Mouse (Mus musculus) ES-E14 (cell line): ENCODE measurements at regions not wholly inside any gene's neighbourhood (a gene's known extent, or its start where the extent isn't known, plus 50 kb on each side); places are given as distances from the start of the nearest gene placed in this dataset.
A peak's percentile ranks its signal among the peaks of the same experiment; 100 is the strongest.

ENCODE experiments used
- DNase-seq: peaks from one replicate; pipeline ENCODE4 v3.0.0-alpha.2; 2013; ENCODE audit warnings: low read depth, low spot score
- H3K27ac ChIP-seq: 2 replicates; pipeline ENCODE4 v1.5.1; 2012; ENCODE audit warnings: low read depth, mild to moderate bottlenecking, low read length, moderate library complexity, mixed read lengths; ENCODE audit not compliant: poor library complexity, insufficient read depth, severe bottlenecking
- H3K36me3 ChIP-seq: 2 replicates; pipeline ENCODE4 v1.6.1; 2012; ENCODE audit warnings: mild to moderate bottlenecking, low read length, moderate library complexity, mixed read lengths; ENCODE audit not compliant: control insufficient read depth, poor library complexity, insufficient read depth, severe bottlenecking
- H3K4me1 ChIP-seq, 2 experiments: fragments of 150-350 bp in 1 of 2; sonication (generic) in 1 of 2; 2 replicates each; pipeline ENCODE4 v1.6.1; 2012; ENCODE audit warnings: low read length in 2 of 2, mild to moderate bottlenecking in 1 of 2, mixed read lengths in 1 of 2; ENCODE audit not compliant: control insufficient read depth in 2 of 2, insufficient read depth in 2 of 2, poor library complexity in 1 of 2
- H3K4me3 ChIP-seq, 2 experiments: fragments of 150-350 bp in 1 of 2; sonication (generic) in 1 of 2; 2 replicates each; pipeline ENCODE4 v1.5.1; 2012; ENCODE audit warnings: low read length in 2 of 2, low read depth in 1 of 2, mild to moderate bottlenecking in 1 of 2, mixed read lengths in 1 of 2; ENCODE audit not compliant: insufficient read depth in 1 of 2, poor library complexity in 1 of 2, severe bottlenecking in 1 of 2
- H3K9ac ChIP-seq: 2 replicates; pipeline ENCODE4 v1.6.1; 2012; ENCODE audit warnings: low read depth, mild to moderate bottlenecking, low read length, mixed read lengths; ENCODE audit not compliant: poor library complexity, insufficient read depth, severe bottlenecking
- H3K9me3 ChIP-seq: fragments of 150-350 bp; sonication (generic); 2 replicates; pipeline ENCODE4 v1.6.1; 2012; ENCODE audit warnings: low read depth, mild to moderate bottlenecking, low read length; ENCODE audit not compliant: control insufficient read depth, insufficient read depth
- CHD2 ChIP-seq: IDR thresholded peaks from 2 replicates; pipeline ENCODE4 v1.6.1; 2014; ENCODE audit warnings: mild to moderate bottlenecking, low read depth, low read length, inconsistent platforms
- HCFC1 ChIP-seq: IDR thresholded peaks from 2 replicates; pipeline ENCODE4 v1.6.1; 2012; ENCODE audit warnings: low read length, inconsistent platforms, borderline replicate concordance; ENCODE audit not compliant: insufficient read depth
- MAFK ChIP-seq: IDR thresholded peaks from 2 replicates; pipeline ENCODE4 v1.6.1; 2014; ENCODE audit warnings: mild to moderate bottlenecking, low read depth, low read length, inconsistent platforms; ENCODE audit not compliant: insufficient read depth
- ZC3H11A ChIP-seq: IDR thresholded peaks from 2 replicates; pipeline ENCODE4 v1.6.1; 2012; ENCODE audit warnings: low read depth, mild to moderate bottlenecking, inconsistent platforms, low read length, borderline replicate concordance
- ZNF384 ChIP-seq: IDR thresholded peaks from 2 replicates; pipeline ENCODE4 v1.6.1; 2012; ENCODE audit warnings: low read depth, low read length, inconsistent platforms
- in situ Hi-C, 2 experiments: fragments of 600-800 bp; cut with MboI; formaldehyde crosslinking; loops; one replicate each; pipeline ENCODE4 v1.15.1; 2025; ENCODE audit warnings: low sequenced_read_pairs in 2 of 2, inconsistent platforms in 1 of 2; ENCODE audit not compliant: unreplicated experiment in 2 of 2

DNA sequence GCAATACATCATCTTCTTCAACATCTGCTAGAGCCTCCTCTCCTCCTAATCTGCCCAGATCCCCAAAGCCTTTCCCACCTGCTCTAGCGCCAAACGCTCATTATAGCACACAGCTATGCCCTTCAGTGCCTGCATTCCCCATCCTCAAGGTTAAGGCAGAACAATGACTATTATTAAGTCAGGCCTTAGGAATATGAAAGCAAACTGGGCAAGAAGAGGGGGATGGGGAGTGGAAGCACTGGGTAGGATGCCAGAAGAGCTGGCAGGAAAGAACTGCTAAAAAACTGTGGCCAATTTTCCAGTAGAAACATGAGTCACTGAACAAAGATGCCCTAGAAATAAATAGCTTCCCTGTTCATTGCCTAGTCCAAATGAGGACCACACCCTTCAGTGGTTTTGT lies 611.1 kb upstream of the Mef2c start:
- H3K4me1 ChIP-seq: no peaks in the 10 kb centered on the region
- no peaks in the 10 kb centered on the region for H3K9me3 ChIP-seq
- H3K4me3 ChIP-seq: no peak overlapping the region
- in situ Hi-C loops: no loop called here
- DNase-seq: no peak
- no peak overlapping the region for H3K9ac ChIP-seq
- TF ChIP-seq HCFC1: no peak
- no peak for TF ChIP-seq ZC3H11A
- TF ChIP-seq CHD2: no peak
- TF ChIP-seq ZNF384: no peak
- no peak for TF ChIP-seq MAFK
- H3K36me3 ChIP-seq: no peaks in the 10 kb centered on the region
- H3K27ac ChIP-seq: no peak overlapping the region

DNA sequence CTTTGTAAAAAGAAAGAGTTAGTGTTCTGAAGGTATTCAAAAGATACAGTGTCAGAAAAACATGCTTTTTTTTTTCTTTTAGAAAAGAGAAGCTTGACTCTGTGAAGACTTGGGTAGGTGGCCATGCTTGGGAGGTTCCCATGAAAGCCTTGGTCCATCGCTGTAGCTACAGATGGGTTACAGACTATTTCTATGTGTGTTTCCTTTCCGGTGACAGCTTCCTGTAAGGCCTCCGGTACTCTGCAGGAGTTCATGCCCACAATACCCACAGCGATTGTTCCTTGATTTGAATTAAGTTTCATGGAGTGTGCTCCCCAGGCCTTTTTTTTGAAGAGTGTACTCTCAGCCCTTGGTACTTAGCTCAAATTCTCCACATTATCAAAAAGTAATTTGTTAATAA lies 604.1 kb upstream of the Mef2c start:
- H3K4me1 ChIP-seq: no peaks in the 10 kb centered on the region
- DNase-seq: no peak
- in situ Hi-C loops: no loop called here
- no peaks in the 10 kb centered on the region for H3K36me3 ChIP-seq
- H3K9me3 ChIP-seq: no peaks in the 10 kb centered on the region
- H3K9ac ChIP-seq: no peak overlapping the region
- H3K27ac ChIP-seq: no peak overlapping the region
- TF ChIP-seq MAFK (no peak), HCFC1 (no peak), ZNF384 (0 out of 2 replicates have a peak, but pooled peaks have one; percentile 19)
- H3K4me3 ChIP-seq: no peak overlapping the region

DNA sequence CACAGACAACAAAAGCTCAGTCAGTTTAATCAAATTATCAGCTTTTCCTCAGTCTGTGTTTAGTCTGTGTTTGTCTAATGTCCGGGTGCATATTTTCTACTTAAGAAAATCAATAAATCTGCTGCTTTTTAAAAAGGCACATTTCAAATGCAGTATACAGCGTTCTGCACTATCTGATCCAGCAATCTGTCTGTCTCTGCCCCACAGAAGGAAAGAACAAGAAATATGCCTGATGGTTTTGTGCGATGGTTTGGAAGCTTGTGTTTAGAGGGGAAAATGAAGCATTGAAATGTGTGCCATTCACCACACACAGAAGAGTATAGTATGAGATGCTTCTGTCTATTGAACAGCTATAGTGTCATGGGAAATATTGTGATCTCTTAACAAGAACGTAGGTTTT lies 601.7 kb upstream of the Mef2c start:
- no peak overlapping the region for H3K9ac ChIP-seq
- in situ Hi-C loops: no loop called here
- no peaks in the 10 kb centered on the region for H3K36me3 ChIP-seq
- no peak overlapping the region for H3K27ac ChIP-seq
- H3K9me3 ChIP-seq: no peaks in the 10 kb centered on the region
- no peak overlapping the region for H3K4me3 ChIP-seq
- DNase-seq: no peak
- no peaks in the 10 kb centered on the region for H3K4me1 ChIP-seq
- TF ChIP-seq ZC3H11A (no peak), MAFK (no peak), CHD2 (no peak), ZNF384 (no peak), HCFC1 (no peak)

DNA sequence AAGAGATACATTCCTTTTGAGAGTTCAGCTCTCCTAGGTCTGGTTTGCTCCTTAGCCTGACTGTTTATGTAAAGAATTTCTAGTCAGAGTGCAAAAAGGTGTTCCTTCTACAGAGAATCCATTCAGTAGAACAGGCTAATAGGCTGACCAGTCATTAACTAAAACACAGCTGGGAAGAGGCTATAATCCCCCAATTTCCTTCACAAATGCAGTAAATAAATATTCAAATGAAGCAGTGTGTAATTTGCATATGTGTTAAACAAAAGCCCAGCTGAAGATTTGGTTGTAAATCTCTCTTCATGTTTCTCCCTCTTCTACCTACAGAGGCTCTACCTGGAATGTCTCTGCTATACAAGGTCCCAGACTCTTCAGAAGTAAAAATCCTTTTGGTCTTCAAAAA lies 600.2 kb upstream of the Mef2c start:
- Histone ChIP-seq H3K27ac (no peak overlapping the region), H3K4me1 (no peaks in the 10 kb centered on the region), H3K9ac (no peak overlapping the region), H3K9me3 (no peaks in the 10 kb centered on the region), H3K36me3 (no peaks in the 10 kb centered on the region), H3K4me3 (no peak overlapping the region)
- no peak for TF ChIP-seq HCFC1
- no peak for TF ChIP-seq ZNF384
- TF ChIP-seq CHD2: no peak
- TF ChIP-seq ZC3H11A: no peak
- no peak for TF ChIP-seq MAFK
- no peak for DNase-seq
- in situ Hi-C loops: no loop called here

DNA sequence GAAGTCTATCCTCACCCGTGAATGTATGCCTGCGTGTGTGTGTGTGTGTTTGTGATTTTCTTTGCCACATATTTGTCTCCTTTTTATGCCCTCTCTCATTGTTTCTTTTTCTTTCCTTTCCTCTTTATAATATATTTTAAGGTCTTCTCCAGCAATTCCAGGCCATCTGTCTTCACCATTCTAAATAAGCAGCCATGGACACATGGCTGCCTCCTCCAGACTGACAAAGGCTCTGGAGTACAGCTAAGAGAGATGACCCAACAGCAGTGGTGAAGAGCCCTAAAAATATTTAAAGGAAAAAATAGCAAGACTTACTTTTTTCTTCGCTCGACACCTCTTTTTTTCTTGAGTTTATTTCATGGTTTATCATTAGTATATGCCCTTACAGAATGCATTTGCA lies 596.1 kb upstream of the Mef2c start:
- TF ChIP-seq HCFC1 (no peak), MAFK (no peak), ZC3H11A (no peak), CHD2 (no peak), ZNF384 (no peak)
- Histone ChIP-seq H3K4me3 (no peak overlapping the region), H3K9me3 (no peaks in the 10 kb centered on the region), H3K36me3 (no peaks in the 10 kb centered on the region), H3K9ac (no peak overlapping the region), H3K4me1 (no peaks in the 10 kb centered on the region), H3K27ac (no peak overlapping the region)
- in situ Hi-C loops: no loop called here
- no peak for DNase-seq
